Mouse (Mus musculus): Measurements from ENCODE around the gene Cd4.

Gene Cd4

DNA sequence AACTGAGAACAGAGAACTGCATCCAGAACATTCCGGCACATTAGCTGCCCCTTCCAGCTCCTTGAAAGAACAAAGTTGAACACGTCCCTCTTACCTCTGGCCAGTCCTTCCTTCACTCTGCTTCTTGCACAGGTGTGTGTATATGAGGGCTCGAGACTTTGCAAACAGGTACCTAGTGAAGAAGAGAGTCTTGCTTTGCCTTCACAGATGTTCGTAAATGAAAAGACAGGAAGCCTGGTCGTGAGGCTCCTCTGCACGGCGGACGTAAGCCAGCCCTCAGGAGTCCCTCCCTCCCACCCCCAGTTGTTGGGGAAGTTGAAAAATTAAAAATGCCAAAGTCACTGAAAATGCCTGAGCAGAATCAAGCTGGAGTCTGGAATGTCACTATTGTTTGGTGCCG is at the start of gene Cd4:
TSS of gene Cd4 (minus strand) at position 236 of the 400 bp plus-strand sequence.
- no peak for DNase-seq (ENCODE audit: low spot score)

DNA sequence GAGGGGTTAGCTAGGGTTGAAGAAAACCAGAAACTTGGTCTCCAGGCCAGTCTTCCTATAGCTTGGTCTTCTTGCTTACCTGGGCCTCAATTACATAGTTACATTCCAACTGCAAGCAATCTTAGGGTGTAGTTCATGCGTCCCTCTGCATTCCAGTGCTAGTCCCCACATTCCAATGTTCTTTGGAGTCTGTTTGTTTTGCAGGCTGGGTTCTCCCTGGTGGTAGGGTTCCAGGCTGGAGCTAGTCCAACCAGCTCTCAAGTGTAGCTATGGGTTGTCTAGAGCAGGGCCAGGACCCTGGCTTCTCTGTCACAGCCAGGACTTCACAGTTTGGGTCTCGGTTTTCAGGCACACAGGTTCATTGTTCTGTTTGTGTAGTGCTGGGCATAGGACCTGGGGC is 49.5 kb upstream of the Cd4 start:
- DNase-seq (ENCODE audit: low spot score): no peak

DNA sequence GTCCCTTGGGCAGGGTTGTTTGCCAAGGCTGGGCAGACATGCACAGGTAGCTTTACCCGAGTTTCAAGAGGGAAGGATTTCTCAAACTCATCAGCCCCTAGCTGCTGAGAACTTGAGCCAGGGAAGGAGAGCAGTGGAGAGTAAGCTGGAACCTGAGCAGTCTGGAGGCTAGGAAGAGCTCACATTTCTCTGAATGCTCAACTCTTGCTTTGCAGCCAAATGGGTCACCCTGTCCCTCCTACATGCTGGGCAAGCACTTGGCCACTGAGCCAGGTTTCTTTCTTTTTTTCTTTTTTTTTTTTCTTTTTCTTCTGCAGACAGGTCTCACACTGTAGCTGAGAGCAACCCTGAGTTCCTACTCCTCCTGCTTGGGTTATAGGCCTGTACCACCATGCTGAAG is 48.7 kb upstream of the Cd4 start:
- DNase-seq (ENCODE audit: low spot score): no peak

DNA sequence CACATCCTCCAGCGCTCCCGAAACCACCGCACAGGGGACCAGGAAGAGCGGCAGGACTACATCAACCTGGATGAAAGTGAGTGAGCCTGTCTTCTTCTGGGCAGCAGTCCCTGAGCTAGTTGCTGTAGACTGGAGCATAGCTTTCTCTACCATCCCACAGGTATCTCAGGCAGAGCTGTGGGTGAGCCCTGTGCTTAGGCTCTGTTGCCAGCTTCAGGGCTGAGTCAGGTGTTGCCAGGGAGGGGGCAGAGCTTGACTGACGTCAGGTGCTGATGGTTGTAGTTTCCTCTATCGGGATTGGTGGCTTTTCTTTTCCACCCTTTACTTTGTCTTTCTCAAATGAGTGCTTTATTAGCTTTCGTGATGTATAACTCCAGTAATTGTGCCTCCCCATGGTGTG is 46.6 kb upstream of the Cd4 start:
- no peak for DNase-seq (ENCODE audit: low spot score)

DNA sequence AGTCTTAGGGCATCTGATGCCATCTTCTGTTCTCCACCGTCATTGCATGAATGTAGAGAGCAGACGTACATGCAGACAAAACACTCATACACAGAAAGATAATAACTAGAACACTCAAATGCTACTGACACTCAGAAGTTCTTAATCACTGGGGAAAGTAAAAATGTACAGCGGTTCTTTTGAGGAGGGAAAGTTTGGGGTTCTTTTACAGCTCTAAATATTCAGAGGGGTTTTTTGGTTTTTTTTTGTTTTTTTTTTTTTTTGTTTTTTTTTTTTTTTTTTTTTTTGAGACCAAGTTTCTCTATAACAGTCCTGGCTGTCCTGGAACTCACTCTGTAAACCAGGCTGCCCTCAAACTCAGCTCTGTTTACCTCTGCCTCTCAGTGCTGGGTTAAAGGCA is 45.1 kb upstream of the Cd4 start:
- no peak for DNase-seq (ENCODE audit: low spot score)

DNA sequence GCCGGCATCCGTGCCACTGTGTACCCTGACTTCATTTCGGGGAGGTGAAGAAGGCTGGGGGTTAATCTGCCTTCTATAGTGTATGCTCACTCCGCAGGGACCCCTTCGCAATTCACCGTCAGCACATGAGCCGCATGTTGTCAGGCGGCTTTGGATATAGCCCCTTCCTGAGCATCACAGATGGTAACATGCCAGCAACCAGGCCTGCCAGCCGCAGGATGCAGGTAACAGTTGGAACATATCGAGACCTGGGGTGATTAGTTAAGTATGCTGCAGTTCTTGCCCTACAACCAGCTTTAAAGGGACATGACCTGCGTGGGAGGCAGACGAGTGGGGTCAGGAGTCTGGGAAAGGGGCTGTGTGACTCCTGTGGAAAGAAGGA is 44.3 kb upstream of the Cd4 start:
- DNase-seq (ENCODE audit: low spot score): no peak

DNA sequence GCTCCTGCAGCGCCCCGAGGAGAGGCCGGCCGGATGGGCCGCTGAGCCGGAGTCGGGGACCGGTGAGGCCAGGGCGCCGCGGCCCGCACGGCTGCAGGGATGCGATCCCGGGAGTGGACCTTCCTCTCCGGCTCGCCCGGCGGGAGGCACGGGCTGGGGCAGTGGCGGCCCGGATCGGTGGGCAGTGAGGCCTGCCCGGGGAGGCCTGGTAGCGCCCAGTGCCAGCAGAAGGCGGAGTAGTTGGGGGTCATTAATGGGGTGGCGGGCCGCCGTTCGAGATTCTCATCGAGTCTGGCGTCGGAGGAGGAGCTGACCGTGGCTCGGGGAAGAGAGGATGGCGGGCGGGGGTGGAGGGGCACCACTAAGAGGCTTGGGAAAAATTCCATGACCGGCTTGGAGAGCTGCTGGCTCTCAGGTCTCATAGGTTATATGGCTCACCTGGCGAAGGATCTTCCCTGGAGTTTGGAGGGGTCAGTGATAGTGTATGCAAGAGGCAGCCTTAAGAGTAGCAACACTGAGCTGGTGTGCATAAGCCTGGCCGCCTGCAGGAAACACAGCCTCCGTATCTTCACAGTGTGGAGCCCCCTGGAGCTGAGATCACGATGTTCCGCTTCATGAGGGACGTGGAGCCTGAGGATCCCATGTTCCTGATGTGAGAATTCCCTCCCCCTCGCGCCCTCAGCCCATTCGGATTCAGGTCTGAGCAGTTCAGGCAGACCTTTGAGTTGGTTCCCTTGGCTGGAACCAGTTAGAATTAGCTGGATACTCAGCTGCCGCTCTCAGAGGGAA is 43.7 kb upstream of the Cd4 start:
- no peak for DNase-seq (ENCODE audit: low spot score)

DNA sequence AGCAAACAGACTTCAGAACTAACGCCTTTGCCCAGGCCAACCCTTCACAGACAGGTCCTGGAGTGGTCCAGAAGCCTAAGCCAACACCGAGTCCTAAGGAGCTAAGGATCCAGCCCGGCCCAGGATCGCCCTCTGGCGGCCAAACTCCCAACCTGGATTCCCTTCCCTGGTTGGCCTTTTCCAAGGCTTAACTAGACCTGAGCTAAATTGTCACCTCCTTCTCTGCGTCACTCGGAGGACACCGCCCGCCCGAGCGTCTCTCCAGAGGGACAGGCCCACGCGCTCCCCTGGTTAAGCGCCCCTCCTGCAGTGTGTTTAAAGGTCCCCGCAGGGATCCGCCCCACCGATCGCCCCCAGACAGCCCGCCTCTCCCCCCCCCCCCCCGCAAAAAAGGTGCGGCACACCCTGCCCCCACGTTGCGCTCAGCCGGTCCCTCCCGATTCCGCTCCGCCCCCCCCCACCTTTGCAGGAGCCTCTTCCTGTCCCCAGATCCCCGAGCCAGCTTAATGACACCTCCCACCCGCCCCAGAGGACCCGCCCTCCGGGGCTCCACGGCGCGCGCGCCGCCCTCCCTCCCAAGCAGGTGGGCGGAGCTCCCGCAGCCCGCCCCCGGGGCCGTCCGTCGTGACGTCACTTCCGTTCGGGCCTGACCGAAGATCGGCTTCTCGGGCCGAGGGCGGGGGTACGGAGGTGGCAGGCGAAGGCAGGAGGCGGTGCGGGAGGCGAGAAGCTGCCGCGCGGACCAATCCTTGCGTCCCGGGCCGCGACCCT is 42.9 kb upstream of the Cd4 start, which contains the start of gene Mlf2:
TSS of gene Mlf2 (plus strand) at position 633 of the 771 bp plus-strand sequence.
- DNase-seq (ENCODE audit: low spot score): peak; percentile 98

DNA sequence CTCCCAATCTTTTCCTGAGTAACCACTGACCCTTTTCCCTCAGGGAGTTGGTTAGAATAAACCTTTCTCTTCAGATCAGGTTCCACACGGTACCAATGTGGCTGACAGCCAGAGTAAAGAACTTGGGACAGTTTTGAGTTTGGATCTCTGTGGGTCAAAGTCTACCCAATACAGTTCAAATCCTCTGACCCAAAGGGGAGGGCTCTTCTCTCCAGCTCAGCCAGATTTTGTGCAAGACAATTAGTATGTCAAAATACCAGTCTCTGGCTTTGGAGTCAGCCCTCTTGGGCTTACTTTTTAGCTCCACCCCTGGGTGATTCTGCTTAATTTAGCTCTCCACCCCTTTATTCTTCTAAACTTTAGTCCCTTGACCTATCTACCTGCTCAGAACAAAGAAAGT is 42.2 kb upstream of the Cd4 start:
- no peak for DNase-seq (ENCODE audit: low spot score)

DNA sequence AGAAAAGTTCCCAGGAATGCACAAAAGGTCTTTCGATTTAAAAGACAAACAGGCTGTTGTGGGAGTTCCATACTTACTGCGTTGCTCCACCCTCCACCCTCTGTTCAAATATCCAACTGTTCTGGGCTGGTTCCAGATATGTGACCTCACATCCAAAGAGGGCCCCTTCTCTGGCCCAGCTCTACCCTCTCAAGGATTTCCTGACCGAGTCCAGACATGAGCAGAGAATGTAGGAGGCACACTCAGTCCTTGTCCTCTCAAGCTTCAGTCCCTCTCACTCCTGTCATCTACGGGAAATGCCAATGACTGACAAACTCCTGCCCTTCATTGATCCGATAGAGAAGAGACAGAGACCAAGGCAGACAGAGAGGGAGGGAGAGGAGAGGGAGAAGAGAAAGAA is 37.9 kb upstream of the Cd4 start:
- no peak for DNase-seq (ENCODE audit: low spot score)

DNA sequence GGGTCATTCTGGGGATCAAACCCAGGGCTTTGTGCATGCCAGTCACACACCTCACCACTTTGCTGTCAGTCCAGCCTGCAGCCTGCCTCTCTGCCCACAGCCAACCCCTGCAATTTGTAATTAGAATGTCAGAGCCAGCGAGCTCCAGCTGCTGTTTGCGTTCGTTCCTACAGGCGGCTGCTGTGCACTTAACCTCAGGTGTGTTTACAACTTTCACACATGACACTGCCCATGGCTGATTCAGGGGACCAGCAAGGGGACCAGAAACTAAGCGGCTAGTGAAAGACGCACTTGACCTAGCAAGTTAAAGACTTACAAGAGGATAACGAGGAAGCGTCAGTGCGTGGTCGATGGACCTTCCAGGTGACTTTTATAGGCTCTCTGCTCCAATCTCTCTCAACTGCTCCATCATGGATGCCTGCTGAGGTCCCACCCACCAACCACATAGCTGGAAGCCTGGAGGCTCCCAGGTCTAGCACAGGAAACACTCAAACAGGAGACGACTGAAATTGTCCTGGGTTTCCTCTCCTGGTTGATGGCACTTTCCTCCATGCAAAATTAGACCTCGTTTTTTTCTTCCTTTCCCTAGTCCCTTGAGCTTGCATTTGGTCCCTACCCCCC is 37.3 kb upstream of the Cd4 start:
- no peak for DNase-seq (ENCODE audit: low spot score)

DNA sequence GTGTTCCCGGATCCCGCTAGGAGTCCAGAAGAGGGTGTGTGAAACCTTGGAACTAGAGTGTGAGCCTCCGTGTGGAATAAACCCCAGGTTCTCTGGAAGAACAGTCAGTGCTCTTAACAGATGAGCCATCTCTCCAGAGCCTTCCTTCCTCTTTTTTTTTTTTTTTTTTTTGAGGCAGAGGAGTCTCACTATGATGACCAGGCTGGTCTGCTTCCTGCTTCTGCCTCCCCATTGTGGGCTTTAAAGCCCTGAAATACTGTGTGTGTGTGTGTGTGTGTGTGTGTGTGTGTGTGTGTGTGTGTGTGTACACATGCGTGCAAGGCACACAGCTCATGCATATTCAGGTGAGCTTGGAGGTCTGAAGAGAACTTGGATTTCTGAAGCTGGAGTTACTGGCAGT is 33.5 kb upstream of the Cd4 start:
- no peak for DNase-seq (ENCODE audit: low spot score)

DNA sequence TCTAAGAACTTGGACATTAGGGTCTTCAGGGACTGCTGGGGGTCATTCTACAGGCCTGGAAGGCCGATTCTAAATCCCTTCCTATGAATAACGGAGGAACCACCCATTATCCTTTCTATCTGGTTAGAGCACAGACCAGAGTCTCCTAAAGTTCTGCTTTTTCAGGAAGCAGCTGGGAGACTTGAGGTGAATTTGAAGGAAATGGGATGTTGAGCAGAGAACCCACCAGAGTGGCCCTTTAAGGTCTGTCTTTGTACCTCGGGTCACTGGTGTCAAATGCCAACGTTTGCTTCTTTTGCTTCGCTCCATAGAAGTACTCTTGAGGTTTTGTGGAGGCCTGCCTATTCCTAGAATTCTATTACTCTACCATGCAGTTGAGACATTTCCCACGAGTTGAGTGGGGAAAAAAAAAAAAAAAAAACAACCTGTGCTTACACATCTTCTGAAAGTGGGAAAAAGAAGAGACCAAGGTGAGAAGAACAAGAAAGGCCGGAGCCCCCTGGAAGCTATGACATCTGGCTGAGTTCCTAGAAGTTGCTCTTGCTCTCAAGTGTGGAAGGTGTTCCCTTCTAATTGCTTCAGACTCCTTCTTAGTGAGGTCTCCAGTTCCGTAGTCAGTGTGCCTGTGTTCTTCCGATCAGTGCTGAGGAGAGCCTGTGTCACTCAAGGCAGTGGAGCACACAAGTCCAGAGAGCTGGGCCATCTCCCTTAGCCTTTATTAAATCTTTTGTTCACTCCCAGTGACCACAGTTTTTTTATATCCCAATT is 32.5 kb upstream of the Cd4 start:
- no peak for DNase-seq (ENCODE audit: low spot score)

DNA sequence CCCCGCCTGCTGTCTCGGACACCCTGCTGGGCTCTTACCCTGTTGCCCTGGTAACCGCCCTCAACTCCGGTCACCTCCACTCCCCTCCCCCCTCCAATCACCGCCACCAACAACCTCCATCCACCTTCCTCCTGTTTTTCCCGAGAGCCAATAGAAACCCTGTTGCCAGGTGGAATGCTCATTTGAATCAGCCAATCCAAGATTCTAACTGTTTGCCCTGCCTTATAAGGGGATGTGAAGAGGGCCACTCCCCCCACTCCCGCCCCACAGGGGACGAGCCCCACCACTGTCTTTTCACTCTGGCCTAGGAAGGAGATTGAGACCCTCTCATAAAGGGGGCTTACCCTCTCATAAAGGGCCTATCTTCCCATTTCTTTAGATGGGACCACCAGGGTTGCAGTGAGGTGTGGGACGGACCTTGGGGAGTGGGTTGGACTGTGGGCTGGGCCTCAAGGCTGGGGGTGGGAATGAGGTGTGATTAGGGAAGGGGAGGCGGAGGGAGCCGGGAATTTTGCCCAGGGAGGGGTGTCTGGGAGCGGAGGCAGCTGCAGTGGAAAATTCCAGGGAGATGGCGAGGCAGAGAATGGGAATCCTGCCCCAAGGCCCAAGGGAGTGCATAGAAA is 31.8 kb upstream of the Cd4 start, which contains the start of gene Ptms:
TSS of gene Ptms (minus strand) at position 409 of the 623 bp plus-strand sequence.
- DNase-seq (ENCODE audit: low spot score): peak; percentile 94

DNA sequence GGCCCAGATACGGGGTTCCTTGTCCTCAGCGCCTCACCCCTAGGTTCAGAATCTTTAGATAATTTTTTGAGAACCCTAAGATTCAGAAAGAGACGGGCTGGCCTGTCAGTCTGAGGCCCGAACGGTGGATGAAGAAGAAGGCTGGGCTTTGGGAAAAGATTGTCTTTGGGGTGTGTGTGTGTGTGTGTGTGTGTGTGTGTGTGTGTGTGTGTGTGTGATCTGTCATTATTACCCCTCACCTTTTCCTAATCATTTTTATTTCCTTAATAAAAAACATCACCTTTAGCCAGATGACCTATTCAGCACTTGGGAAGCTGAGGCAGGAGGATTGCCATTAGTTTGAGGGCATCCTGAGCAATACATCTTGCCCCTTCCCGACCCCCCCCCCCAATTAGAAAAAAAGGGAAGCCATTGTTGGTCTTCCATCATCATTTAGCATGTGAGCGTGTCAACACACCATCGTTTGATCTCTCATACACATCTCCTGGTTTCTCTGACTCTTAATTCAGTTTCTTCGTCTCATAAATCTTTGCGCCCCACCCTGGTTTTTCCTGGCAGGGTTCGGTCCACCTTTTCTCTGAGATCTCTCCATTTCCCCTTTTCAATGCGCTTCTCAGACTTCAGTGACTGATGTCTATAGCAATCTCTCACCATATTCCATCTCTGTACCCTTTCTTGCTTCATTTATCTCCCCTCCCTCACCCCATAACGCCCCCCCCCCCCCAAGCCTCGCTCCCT is 31.0 kb upstream of the Cd4 start:
- no peak for DNase-seq (ENCODE audit: low spot score)

DNA sequence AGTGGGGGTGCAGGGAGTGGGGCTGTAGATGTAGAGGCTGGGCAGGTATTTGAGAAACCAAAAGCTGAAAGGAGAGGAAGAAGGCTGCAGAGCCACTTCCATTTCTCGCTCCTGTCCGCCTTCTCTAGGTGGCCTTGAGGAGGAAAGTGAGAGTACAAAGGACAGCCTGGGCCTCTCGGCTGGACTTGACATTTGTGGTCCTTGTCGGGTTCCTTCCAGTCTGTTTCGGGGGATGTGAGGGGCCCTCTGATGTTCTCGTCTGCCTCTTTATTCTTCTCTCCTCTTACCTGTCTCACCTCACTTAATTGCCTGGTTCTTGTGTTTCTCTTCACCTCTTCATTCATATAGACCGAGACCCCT is 30.3 kb upstream of the Cd4 start:
- no peak for DNase-seq (ENCODE audit: low spot score)

DNA sequence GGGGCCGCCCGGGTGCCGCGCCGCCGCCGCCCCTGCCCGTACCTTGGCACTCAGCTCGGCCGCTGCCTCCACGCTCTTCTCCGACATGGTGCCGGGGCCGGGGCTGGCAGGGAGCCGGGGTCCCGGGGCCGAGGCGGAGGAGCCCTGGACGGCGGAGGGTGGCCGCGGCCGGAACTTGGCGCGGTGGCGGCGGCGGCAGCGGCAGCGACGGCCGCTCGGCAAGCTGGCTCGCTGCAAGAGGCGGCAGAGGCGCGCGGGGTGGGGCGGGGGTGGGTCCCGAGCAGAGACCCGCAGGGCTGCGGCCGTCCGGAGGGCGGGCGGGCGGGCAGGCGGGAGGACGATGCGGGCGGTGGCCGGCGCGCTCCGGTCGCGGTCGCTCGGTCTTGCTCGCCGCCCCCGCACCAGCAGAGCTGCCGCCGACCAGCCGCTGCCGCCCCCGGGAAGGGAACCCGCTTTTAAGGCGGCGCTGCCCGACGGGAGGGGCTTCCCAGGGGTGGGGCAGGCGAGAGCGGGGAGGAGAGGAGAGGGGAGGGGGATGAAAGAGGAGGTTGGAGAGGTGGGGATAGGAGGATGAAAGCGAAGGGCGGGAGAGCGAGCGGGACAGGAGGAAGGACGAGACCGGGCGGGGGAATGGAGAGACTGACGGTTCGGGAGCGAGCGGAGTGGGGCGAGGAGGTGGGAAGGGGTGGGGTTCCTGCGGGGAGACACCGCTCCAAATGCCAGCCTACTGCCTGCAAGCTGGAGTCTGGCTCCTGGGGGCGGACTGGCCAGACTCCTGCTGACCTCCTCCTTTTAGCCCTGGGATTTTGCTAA is 29.7 kb upstream of the Cd4 start:
- peak; percentile 87 for DNase-seq (ENCODE audit: low spot score)

DNA sequence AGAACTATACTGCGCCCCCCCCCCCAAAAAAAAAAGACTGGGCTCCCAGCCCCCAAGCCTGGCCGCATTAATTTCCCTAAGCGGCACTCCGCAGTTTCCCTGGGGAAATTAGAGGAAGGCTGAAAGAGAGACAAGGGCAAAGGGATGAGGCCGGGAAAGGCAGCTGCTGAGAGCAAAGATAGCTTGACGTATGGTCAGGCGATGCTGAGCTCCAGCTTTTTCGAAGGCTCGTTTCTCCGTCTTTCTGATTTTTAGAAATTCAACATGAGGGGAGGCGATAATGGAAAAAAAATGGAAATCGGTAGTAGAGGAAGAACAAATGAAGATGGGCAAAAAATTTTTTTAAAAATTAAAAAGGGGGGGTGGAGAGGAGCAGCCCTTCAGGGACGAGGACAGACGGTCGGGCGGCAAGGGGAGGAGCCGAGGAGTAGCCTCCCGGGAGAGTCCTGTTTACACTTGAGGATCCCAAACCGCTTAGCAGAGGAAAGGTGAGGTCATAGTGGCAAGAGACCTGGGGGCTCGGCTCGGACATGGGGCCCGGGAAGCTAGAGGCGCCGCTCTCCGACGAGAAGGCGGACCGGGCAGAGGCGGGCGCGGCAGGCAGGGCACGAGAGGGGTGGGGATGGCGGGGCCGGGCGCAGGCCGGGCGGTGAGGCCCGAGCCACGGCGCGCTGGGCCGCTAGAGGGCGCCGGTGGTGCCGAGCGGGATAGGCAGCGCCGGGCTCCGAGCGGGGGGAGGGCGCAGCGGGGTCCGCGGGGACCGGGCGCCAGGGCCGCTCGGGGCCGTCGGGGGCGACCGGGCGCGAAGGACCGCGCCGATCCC is 28.9 kb upstream of the Cd4 start:
- peak; percentile 82 for DNase-seq (ENCODE audit: low spot score)

DNA sequence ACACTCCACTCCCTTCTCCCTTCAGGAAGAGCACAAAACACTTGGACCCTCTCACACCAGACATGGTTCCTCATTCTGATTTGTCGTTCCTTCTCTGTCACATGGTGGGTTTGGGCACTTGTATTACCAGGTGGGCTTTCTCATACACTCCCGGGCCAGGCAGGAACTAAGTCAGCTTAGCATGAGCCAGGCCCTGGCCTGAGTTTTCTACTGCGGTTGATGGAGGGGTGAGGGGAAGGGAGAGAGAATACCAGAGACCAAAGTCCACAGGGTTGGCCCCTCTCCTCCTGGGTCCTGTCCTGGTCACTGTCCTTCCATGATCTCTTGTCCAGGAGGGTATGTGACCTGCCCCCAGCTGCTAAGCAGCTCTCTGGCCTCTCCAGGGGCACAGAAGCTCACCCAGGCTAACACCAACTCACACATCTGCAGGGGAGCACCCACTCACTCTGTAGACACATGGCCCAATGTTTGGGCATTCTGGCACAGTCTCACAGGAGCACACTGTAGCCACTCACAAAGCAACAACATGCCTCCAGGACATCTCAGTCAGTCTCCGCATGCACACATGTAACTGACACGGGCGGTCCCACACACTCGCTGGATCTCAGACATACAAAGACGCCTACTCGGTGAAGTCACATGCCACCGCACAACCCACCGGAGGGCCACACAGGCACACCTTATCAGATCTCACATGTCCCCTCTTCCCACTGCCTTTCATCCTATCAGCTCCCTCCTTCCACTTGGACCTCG is 28.1 kb upstream of the Cd4 start:
- peak; percentile 80 for DNase-seq (ENCODE audit: low spot score)
